Mouse (Mus musculus) retina, postnatal 7 days (tissue): Measurements from ENCODE around the gene Ubap1.
A peak's percentile ranks its signal among the peaks of the same experiment; 100 is the strongest.

Source experiments
- DNase-seq: peaks from one replicate; pipeline ENCODE4 v3.0.0-alpha.2; 2012; ENCODE audit warnings: low read depth, low spot score

Ubap1 gene

DNA sequence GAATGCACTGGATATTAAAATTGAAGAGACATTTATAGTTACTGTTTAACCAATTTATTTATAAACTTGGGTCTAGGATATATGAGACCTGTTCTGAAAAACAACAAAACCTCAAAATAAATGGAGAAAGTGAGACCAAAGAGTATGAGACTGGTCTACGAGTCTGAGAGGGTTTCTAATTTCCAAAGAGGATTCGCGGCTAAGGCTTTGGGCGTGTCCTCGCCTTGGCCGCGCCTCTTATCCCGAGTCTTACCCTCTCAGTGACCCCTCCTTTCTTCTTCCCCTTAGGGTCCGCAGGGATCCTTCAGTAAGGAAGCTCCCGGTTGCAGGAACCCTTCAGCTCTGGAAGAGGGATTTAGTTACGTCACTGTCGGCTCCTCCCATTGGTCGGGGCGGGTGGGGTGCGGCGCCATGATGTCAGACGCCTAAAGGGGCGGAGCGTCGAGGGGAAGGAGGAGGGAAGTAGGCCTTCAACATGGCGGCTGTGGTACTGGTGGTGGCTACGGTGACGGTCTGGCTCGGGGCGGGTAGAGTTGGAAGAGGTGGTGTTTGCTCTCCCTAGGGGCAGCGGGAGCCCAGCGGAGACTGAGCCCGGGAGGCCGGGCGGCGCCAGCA is at the start of gene Ubap1:
TSS of gene Ubap1 (plus strand) at position 413 of the 615 bp plus-strand sequence.
- DNase-seq, result peak; percentile 98

DNA sequence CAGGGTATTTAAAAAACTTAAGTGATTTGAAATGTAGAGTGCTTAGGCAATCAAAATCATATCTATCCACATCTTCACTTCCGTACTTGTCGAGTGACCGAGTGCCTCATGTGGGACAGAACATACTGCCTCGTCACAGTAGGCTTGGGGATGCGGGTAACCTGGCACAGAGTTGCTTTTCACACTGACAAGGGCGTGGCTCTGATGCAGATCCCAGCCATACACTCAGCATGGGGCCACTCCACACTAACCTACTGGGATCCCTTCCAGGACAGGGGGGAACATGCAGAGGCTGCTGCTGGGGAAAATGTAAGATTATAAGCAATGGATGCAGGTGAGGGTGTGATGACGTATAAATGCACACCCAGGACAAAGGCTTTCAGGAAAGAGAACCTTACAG is 45.1 kb upstream of the Ubap1 start:
- DNase-seq, result no peak

DNA sequence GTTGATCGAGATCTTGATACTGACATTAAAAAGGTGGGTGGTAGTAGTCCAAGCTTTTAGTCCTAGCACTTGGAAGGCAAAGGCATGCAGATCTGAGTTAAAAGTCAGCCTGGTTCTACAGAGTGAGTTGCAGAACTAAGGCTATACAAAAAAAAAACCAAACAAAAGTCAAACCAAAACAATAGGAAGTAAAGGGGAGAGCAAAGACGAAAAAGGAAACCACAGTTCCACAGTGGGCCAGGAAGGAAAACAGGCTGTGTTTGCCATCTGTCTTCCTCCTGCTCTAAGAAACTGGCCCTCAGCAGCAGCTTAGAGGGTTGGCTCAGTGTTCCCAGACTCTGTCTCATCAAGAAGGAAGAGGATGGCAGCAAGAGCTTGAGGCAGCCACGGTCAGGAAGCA is 44.5 kb upstream of the Ubap1 start:
- no peak for DNase-seq

DNA sequence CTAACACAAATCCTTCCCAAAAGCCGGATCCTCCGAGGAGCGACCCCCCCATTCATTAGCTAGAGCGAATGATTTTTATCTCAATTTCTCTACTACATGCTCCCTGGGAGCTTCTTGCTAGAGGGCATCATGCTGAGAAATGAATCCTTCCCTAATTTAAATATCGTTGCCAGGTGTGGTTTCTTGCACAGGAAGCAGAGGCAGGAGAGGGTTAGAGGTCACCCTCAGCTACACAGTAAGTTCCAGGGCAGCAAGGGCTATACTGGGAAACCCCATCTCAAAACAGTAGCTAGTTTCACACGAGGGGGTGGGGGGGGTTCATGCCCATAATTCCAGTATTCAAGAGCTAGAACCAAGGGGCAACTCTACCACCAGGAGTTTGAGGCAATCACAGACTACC is 41.4 kb upstream of the Ubap1 start:
- DNase-seq, result no peak

DNA sequence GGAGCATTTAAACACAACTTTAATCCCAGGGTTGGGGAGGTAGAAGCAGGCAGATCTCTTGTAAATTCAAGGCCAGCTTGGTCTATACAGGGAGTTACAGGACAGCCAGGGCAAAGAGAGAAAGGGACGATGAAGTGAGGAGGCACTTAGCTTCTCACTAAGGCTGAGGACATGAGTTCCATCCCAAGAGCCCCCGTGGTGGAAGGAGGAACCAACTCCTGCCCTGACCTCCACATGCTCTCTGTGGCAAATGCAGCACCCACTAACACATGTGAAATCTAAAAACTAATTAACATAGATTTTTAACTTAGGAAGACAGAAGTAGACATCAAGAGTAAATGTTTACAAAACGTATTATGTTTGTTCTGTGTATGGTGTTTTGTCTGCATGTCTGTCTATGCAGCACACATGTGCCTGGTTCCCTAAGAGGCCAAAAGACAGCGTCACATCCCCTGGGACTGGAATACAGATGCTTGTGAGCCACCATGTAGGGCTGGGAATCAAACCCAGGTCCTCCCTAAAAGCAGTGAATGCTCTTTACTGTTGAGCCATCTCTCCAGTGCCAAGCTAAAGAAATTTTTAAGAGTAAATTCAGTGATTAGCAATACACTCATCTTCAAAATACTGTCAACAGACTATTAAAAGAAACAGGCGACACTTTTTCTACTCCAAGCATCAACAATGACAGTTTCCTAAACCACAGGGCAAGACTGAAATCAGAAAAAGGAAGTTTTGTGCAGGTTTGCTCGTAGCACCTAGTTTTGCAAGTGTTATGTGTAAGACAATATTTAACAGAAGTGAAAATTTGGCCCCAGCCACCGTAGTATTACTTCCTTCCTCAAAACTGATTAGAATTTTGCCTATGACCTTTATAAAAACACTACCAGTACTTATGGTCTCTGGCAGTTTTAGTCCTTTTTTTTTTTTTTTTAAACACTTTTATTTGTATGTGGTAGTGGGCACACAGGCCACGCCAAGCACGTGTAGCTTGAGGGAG is 37.9 kb upstream of the Ubap1 start:
- no peak for DNase-seq

DNA sequence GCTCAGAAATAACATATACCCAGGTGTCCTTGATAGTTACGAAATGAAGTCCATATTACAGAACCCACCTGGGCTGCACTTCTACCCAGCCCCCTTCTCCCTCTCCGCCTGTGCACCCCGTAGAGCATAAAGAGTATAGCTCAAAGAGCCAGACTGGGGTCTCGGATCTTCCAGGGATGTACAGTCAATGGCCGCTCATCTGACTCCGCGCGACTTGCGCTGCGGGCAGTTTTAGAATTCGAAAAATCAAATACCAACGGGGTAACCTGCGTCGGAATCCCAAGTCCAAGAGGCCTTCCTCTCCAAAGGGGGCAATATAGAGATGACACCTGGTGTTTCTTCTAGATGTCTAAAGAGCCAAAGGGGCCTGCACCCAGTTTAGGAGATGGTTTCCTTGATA is 35.1 kb upstream of the Ubap1 start:
- no peak for DNase-seq

DNA sequence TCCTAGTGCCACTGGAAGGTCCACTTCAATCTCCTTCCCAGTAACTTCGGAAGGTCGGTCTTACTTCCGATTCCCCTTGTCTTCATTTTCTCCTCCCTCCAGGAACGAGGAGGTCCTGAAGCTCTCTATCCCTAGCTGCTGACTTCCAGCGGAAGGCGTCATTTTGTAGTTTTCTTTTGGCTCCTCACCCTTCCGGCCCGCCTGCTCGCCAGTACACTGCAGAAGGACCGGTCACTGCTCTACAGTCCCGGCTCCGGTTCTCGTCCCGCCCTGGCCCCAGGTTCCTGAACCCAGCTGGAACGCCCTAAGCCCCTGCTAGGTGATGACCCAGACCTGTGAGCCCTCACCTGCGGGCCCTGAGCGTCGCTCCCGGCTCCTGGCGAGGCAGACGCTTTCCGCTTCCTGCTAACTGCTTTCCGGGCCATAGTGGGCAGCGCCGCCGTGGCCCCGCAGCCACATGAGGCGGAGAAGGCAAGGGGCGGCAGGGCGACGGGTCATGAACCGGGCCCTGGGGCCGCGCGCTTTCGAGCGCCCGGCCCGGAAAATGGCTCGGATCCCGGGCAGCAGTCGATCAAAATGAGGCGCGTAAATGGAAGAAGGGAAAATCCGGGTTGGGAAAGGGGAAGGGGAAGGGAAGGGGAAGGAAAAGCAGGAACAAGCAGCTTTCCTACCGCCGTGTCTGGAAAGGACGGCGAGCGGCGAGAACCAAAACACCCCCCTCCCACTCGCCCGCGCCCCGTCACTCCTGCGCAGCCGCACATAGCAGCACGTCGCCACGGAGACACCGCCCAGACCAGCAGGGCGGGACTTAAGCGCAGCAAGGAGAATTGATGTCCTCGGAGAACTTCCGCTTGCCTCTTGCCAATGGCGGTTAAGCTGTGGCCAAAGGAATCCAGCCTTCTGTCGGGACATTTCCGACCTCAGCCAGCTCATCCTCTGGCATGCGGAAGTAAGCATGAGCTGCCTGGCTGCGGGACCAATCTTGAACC is 34.4 kb upstream of the Ubap1 start, which contains the start of gene Dcaf12:
TSS of gene Dcaf12 (minus strand) at position 749 of the 989 bp plus-strand sequence.
- DNase-seq, result peak; percentile 88

DNA sequence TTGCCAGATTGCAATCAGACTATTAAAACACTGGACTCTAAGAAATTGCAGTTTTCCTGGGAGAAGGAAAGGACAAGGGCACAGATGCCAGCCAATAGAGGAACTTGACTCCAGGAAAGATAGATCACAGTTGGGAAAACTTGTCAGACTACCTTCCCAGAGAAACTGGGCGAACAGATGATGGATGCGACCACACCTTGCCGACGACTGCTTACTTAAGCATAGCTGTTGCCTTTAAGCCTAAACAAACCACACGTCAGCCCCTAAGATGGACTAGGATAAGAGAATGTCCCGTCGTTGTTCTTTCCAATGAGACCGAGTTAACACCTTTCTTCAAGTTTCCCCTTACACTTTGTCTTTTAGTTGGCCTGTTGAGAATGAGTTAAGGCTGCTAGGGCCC is 33.6 kb upstream of the Ubap1 start:
- no peak for DNase-seq

DNA sequence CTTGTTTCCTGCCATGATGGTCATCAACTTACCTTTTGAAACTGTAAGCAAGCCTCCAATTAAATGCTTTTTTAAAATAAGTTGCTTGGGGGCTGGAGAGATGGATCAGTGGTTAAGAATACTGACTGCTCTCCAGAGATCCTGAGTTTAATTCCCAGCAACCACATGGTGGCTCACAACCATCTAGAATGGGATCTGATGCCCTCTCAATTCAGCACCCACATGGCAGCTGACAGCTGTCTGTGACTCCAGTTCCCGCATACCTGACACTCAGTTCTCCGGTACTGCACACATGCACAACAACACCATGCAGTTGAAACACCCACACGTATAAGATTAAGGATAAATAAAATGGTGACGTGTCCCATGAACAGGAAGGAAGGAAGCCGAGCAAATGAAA is 30.5 kb upstream of the Ubap1 start:
- no peak for DNase-seq

DNA sequence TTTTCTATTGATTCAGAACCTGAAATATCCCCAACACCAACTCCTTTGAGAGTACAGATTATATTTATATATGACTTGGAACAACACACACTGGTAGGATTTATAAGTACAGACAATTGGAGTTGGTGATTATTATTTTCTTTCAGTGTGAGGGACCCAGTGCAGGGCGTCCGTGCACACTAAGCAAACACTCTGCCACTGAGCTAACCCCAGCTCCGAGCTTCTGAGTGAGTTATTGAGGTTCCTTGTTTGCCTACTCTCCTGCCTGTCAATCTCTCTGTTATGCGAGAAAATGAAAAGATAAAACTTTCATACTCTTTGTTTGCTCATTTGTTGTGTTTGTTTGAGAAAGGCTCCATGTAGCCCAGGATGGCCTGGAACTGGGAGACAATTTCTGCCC is 27.8 kb upstream of the Ubap1 start:
- no peak for DNase-seq

DNA sequence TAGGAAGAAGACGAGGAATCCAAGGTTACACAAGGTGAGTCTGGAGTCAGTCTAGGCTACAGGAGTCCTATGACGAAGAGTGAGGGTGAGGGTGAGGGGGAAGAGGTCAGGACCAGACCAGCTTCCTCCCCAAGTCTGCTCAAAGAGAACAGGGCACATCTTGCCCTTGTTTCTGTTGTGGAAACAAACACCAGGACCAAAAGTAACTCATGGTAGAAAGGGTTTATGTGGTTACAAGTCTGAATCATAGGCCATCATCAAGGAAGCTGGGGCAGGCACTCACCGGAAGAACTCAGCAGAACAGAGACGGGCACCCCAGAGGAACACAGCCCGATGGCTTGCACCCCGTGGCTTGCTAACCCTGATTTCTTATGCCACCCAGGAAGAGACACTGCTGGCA is 21.9 kb upstream of the Ubap1 start:
- DNase-seq, result no peak

DNA sequence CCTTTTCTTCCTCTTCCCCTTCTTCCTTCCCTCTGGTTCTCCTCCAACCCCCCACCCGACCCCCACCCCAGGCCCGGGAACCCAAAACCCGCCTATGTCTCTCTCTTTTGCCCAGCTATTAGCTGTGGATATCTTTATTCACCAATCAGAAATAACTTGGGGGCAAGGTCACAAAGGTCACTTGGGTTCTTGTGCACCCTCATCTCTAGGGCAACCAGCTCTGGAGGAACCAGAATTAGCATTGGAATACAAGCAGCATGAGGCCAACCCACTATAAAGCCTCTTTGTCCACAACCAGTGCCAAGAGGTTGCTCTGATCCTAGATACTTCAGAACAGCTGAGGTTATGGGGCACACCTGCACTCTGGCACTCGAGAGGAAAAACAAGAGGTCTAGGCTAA is 19.3 kb upstream of the Ubap1 start:
- DNase-seq, result no peak

DNA sequence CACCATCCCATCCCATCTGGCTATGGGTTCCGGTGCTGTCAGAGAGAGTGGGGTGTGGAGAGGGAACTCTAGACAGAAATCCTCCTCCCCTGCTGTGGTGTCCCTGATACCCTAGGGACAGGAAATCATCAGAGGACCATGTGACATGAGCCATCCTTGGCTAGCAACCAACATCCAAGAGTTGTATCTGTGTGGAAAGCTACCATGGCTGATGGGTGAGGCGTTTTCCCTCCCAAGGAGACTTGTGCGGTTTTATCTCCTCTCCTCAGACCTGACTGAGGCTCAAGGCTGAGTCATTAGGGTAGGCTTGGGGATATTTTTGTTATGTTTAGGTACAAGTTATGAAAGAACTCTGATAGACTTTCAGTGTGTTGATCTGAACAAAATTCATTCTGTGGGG is 17.7 kb upstream of the Ubap1 start:
- no peak for DNase-seq

DNA sequence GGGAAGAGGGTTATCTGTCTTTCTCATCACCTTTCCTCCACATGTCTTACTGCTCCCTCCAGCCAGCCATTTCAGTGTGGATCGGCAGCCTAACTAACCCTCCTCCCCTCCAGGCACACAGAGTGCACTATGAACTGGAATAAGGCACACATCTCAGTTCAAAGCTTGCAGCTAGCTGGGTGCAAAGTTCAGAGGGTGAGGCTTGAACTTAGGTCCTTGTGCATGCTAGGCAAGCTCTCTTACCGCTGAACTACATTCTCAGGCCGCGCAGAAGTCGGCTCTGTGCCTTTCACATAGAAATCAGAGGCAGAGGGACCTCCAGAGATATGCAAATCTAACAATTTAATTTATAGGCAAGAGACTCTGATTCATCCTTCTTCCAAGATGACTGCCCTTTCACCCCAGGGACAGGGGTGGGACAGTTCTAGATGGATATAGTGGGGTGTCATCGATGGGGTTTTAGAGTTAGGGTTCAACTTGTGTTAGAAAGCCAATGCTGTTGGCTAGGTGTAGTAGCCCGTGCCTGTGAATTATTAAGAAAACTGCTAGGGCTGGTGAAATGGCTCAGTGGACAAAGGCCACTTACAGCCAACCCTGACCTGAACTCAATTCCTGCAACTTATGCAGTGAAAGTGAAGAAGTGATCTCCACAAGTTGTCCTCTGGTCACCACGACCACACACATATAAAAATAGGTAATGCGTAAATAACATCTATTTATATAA is 16.9 kb upstream of the Ubap1 start:
- no peak for DNase-seq

DNA sequence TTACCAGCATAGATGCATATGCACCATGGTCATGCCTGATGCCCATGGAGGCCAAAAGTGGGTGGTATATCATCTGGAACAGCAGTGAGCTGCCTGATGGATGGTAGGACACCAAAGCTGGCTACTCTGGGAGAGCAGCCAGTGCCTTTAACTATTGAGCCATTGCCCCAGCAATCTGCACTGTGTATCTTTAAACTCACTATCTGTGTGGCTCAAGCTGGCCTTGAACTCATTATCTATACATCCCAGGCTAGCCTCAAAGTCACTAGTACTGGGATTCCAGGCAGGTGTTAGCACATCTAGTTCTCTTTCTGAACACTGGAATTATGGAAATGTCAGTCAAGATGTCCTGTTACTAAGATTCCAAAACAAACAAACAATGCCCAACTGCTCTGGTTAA is 12.2 kb upstream of the Ubap1 start:
- no peak for DNase-seq

DNA sequence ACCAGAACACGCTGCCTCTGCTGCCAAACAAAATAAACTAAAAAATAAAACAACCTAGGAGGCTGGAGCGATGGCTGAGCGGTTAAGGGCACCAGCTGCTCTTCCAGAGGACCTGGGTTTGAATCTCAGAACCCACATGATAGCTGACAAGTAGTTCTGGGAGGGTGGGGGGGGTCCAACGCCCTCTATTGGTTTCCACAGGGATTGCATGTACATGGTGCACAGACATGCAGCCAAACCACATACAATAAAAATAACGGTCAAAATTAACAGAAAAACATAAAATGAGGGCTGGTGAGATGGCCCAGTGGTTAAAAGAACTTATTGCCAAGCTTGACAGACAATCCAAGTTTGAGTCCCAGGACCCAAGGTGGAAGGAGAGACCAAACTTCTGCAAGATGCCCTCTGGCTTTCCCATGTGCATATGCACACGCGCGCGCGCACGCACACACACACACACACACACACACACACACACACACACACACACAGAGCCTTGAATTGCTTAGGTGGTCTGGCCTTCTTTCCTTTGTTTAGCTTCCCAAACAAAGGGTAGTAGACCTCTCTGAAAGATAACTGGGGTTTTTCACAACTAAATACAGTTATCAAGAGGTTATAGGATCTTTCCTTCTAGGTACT is 7.8 kb upstream of the Ubap1 start:
- no peak for DNase-seq

DNA sequence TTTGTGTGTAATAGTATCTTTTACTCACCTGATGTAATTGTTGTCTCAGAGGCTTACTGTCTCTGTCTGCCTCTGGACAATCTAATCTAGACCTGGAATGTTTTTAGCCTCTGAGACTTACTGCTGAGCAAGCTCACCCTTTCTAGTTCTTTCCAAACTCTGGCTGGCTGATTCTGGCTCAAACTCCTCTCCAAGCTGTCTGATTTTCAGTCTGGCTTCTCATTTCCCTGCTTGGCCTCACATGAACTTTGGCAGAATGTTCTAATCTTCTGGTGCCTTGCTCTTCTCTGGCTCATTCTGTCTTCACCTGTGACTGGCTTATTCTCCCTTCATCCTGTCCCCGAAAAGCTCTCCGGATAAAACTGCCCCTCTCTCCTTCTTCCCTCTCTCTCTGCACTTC is 2.8 kb upstream of the Ubap1 start:
- no peak for DNase-seq

DNA sequence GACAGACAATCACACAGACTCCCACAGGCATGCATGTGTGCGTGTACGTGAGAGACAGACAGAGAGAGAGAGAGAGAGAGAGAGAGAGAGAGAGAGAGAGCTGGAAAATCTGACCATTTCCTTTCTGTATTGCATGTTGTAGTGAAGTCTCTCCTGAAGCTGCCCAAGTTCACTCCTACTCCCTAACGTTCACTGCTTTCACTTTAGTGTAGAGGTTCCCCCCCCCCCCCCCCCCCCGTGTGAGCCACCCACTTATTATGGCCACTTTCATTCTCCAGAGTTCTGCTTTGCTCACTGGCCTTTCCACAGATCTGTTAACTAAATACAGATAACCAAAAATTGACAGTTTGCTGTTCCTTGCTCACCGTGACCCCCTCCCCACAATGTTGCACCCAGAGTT is 957 bp upstream of the Ubap1 start:
- no peak for DNase-seq

DNA sequence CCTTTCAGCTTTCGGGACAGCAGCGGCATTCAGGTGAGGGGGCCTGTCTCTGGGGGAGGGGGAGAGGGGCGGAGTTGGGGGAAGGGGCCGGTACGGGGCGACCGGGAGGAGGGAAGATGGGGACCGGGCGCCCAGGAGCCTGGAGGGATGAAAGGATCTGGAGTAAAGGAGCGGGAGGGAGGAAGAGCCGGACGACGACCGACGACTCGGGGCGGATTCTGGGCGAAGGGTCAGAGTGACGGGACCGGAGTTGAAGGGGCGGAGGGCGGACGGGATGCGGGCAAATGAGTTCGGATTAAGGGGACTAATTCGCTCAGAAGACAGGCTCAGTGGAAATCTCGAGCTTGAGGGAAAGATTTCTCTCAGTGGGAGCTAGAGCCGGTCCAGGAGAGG is 399 bp downstream of the Ubap1 start:
- DNase-seq, result peak; percentile 68

DNA sequence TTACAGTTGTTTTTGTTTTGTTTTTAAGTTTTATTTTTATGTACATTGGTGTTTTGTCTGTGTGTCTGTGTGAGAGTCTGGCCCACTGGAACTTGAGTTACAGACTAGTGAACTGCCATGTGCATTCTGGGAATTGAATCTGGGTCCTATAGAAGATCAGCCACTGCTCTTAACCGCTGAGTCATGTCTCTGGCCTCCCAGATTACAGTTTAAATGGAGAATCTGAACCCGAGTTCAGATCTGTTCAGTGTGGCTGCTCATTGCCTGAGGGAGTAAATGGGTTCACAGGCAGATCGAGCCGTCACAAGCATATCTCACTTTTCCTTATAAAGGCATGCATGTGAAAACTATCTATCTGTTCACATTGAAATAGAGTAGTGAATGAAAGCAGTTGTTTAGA is 4.0 kb downstream of the Ubap1 start:
- DNase-seq, result no peak

DNA sequence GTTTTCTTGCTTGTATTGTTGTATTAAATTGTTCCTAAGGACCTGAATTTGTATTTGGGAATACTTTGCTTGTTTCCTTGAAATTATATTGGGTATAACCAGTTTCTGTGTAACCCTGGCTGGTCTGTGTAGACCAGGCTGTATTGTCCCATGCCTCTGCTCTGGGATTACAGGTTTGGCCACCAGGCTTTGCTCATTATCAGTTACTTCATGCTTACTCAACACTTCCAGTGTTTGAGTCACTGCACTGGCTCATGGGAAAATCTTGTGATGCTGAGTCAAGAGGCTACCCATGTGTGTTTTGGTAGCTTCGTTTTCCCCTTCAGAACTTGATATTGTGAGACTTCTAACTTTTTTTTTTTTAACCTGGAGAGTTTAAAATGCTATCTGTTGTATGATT is 4.5 kb downstream of the Ubap1 start:
- DNase-seq, result no peak
